Mouse (Mus musculus) spleen, adult 2 months (tissue): Measurements from ENCODE around the gene Prelp. TPM values are rescaled to one million over a fixed set of nuclear protein-coding genes. Genes with fewer than 3 reads are reported as not detected.

Experiments
- DNase-seq, 2 experiments: peaks; one replicate each; pipeline versions ENCODE4 v3.0.0 to v3.0.0-alpha.2; 2012 to 2021; ENCODE audit warnings: low spot score in 2 of 2, low read depth in 1 of 2
- H3K27ac ChIP-seq: fragments of 200-500 bp; 2 replicates; pipeline ENCODE4 v1.5.1; 2012; ENCODE audit warnings: low read length, inconsistent platforms; ENCODE audit not compliant: insufficient read depth
- H3K27me3 ChIP-seq: fragments of 200-500 bp; 2 replicates; pipeline ENCODE4 v1.6.1; 2012; ENCODE audit warnings: mild to moderate bottlenecking, moderate library complexity, low read length, inconsistent platforms; ENCODE audit not compliant: control insufficient read depth, insufficient read depth
- H3K36me3 ChIP-seq: fragments of 200-500 bp; 2 replicates; pipeline ENCODE4 v1.6.1; 2012; ENCODE audit warnings: mild to moderate bottlenecking, low read length, inconsistent platforms; ENCODE audit not compliant: control insufficient read depth, insufficient read depth
- H3K4me1 ChIP-seq: fragments of 200-500 bp; 2 replicates; pipeline ENCODE4 v1.6.1; 2011; ENCODE audit warnings: inconsistent platforms; ENCODE audit not compliant: control insufficient read depth, insufficient read depth, insufficient read length
- H3K4me3 ChIP-seq: fragments of 200-500 bp; 2 replicates; pipeline ENCODE4 v1.5.1; 2011; ENCODE audit warnings: mild to moderate bottlenecking, inconsistent platforms; ENCODE audit not compliant: insufficient read depth, insufficient read length; ENCODE audit errors: extremely low read depth
- CTCF ChIP-seq: fragments of 200-500 bp; IDR thresholded peaks from 2 replicates; pipeline ENCODE4 v1.5.1; 2011; ENCODE audit warnings: mild to moderate bottlenecking, inconsistent platforms; ENCODE audit not compliant: insufficient read depth, insufficient read length, insufficient replicate concordance; ENCODE audit errors: extremely low read depth
- POLR2A ChIP-seq: fragments of 200-500 bp; IDR thresholded peaks from 2 replicates; pipeline ENCODE4 v1.6.1; 2011; ENCODE audit warnings: low read depth, low read length, inconsistent platforms
- WGBS: fragments of 180-500 bp; shearing (Covaris S2); methylation state at CpG from one replicate; pipeline ENCODE4 v1.1.7; 2018; 5-methylcytosine and 5-hydroxymethylcytosine counted together
- polyA plus RNA-seq: library from polyadenylated mRNA; depleted of rRNA; stranded (reverse); fragments of >200 nt; gene quantifications from 2 replicates; pipeline ENCODE4 v1.2.3, GENCODE M21; 2012; rRNA removed

Gene Prelp
- polyA plus RNA-seq, 1 experiment = 18.1 TPM

- Histone ChIP-seq H3K27me3 (no peaks in the 10 kb centered on the region), H3K4me1 (no peaks in the 10 kb centered on the region), H3K27ac (no peak overlapping the region), H3K4me3 (no peak overlapping the region), H3K36me3 (no peaks in the 10 kb centered on the region)
- 93% methylated on average over 6 of the region's 6 CpGs for WGBS
- DNase-seq = no peak
- TF ChIP-seq CTCF (no peak), POLR2A (no peak)
These were observed 48.0 kb downstream of the Prelp start for GRCm38 (mm10) chr1:133873086-133873813.

GRCm38 (mm10) chr1:133871241-133871640 lies 50.0 kb downstream of the Prelp start:
- DNase-seq = no peak
- Histone ChIP-seq H3K36me3 (no peaks in the 10 kb centered on the region), H3K27ac (no peak overlapping the region), H3K4me3 (no peak overlapping the region), H3K27me3 (no peaks in the 10 kb centered on the region), H3K4me1 (no peaks in the 10 kb centered on the region)
- WGBS = 78% methylated on average over 10 of the region's 10 CpGs
- TF ChIP-seq POLR2A (no peak), CTCF (no peak)

GRCm38 (mm10) chr1:133869221-133869620 lies 52.0 kb downstream of the Prelp start:
- no peak overlapping the region for H3K27ac ChIP-seq
- no peaks in the 10 kb centered on the region for H3K4me1 ChIP-seq
- WGBS = 89% methylated on average over 2 of the region's 2 CpGs
- no peaks in the 10 kb centered on the region for H3K36me3 ChIP-seq
- TF ChIP-seq POLR2A = no peak
- TF ChIP-seq CTCF = no peak
- H3K27me3 ChIP-seq = no peaks in the 10 kb centered on the region
- H3K4me3 ChIP-seq = no peak overlapping the region
- no peak for DNase-seq

- 18% methylated on average over 10 of the region's 10 CpGs for WGBS
- Histone ChIP-seq H3K4me3 (no peak overlapping the region), H3K4me1 (peaks cover 2% of the 10 kb centered on the region; the same call in 1 of the 2 replicates), H3K27me3 (no peaks in the 10 kb centered on the region), H3K36me3 (no peaks in the 10 kb centered on the region), H3K27ac (no peak overlapping the region)
- TF ChIP-seq POLR2A (no peak), CTCF (no peak)
- no peak for DNase-seq
These were observed 57.8 kb downstream of the Prelp start for GRCm38 (mm10) chr1:133863257-133863997.

- 87% methylated on average over 5 of the region's 5 CpGs for WGBS
- peaks cover 2% of the 10 kb centered on the region; the same call in 1 of the 2 replicates for H3K4me1 ChIP-seq
- H3K4me3 ChIP-seq = no peak overlapping the region
- DNase-seq = no peak
- no peak overlapping the region for H3K27ac ChIP-seq
- H3K36me3 ChIP-seq = no peaks in the 10 kb centered on the region
- TF ChIP-seq CTCF (no peak), POLR2A (no peak)
- no peaks in the 10 kb centered on the region for H3K27me3 ChIP-seq
These were observed 60.2 kb downstream of the Prelp start for GRCm38 (mm10) chr1:133861028-133861427.

Other genes starting within 250 kb of the Prelp start
- gene Lax1, start 231.3 kb downstream of the Prelp start, polyA plus RNA-seq = 35.4 and 39.2 TPM in 2 replicates
- gene Atp2b4, start 120.4 kb downstream of the Prelp start, polyA plus RNA-seq = 7.1 and 8.0 TPM in 2 replicates
- gene Optc, start 13.4 kb downstream of the Prelp start, polyA plus RNA-seq = 0.09 and 0.15 TPM in 2 replicates
- 10.6 and 12.4 TPM in 2 replicates for gene Fmod, start 115.8 kb upstream of the Prelp start, polyA plus RNA-seq
- gene Btg2, start 157.7 kb upstream of the Prelp start, polyA plus RNA-seq = 115 and 123 TPM in 2 replicates
- 0.20 TPM in 1 of 2 replicates, not detected in the other for gene Chit1, start 189.8 kb upstream of the Prelp start, polyA plus RNA-seq